Mouse (Mus musculus): Measurements from ENCODE around the gene Gli2. TPM values are rescaled to one million over a fixed set of nuclear protein-coding genes. Genes with fewer than 3 reads are reported as not detected.
A peak's percentile ranks its signal among the peaks of the same experiment; 100 is the strongest.

Gli2 gene
- polyA plus RNA-seq, 1 experiment from 2014 or later, result 1.1 TPM

DNA sequence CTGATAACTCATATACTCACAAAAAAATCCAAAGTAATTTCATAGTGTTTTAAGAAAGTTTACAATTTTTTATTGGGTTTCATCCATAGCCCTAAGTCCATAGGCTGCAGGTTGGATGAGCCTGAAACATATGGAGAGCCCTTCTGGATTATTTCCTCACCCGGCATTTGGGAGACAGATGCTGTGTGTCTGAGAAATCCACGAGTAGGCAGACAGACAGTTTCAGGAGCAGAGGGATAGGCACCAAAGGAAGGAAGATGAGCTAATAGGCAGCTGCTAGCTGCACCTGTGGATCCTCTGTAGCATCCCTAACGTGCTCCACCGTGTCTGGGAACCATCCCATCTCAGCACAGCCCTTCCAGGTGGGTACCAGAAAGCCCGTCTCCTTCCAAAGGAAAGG, 251.3 kb downstream of the Gli2 start:
- H3K4me1 ChIP-seq (ENCODE audit: control insufficient read depth, insufficient read depth, low read length), result no peaks in the 10 kb centered on the region
- no peak overlapping the region for H3K4me2 ChIP-seq (ENCODE audit: low read length)
- H3K9me3 ChIP-seq (replicated peaks; ENCODE audit: control insufficient read depth, low read length, poor library complexity, severe bottlenecking), result no peaks in the 10 kb centered on the region
- H3K27me3 ChIP-seq (ENCODE audit: control insufficient read depth, insufficient read depth, low read depth, low read length), result no peaks in the 10 kb centered on the region
- WGBS, result 81% methylated on average over 5 of the region's 5 CpGs
- H3K27ac ChIP-seq (ENCODE audit: low read length), result no peak overlapping the region
- no peaks in the 10 kb centered on the region for H3K36me3 ChIP-seq (ENCODE audit: control insufficient read depth, insufficient read depth, low read length)
- ATAC-seq, result no peak
- H3K9ac ChIP-seq (ENCODE audit: low read depth, low read length), result no peak overlapping the region
- H3K4me3 ChIP-seq (ENCODE audit: low read depth, low read length), result no peak overlapping the region

- no peak for ATAC-seq
- Histone ChIP-seq H3K4me2 (ENCODE audit: low read length) (no peak overlapping the region), H3K36me3 (ENCODE audit: control insufficient read depth, insufficient read depth, low read length) (no peaks in the 10 kb centered on the region), H3K27ac (ENCODE audit: low read length) (no peak overlapping the region), H3K9ac (ENCODE audit: low read depth, low read length) (no peak overlapping the region), H3K4me1 (ENCODE audit: control insufficient read depth, insufficient read depth, low read length) (no peaks in the 10 kb centered on the region), H3K27me3 (ENCODE audit: control insufficient read depth, insufficient read depth, low read depth, low read length) (no peaks in the 10 kb centered on the region), H3K9me3 (replicated peaks; ENCODE audit: control insufficient read depth, low read length, poor library complexity, severe bottlenecking) (no peaks in the 10 kb centered on the region), H3K4me3 (ENCODE audit: low read depth, low read length) (no peak overlapping the region)
- WGBS, result 64% methylated on average over 7 of the region's 7 CpGs
Observed at GRCm38 (mm10) chr1:118799322-118800116, 253.9 kb downstream of the Gli2 start.

DNA sequence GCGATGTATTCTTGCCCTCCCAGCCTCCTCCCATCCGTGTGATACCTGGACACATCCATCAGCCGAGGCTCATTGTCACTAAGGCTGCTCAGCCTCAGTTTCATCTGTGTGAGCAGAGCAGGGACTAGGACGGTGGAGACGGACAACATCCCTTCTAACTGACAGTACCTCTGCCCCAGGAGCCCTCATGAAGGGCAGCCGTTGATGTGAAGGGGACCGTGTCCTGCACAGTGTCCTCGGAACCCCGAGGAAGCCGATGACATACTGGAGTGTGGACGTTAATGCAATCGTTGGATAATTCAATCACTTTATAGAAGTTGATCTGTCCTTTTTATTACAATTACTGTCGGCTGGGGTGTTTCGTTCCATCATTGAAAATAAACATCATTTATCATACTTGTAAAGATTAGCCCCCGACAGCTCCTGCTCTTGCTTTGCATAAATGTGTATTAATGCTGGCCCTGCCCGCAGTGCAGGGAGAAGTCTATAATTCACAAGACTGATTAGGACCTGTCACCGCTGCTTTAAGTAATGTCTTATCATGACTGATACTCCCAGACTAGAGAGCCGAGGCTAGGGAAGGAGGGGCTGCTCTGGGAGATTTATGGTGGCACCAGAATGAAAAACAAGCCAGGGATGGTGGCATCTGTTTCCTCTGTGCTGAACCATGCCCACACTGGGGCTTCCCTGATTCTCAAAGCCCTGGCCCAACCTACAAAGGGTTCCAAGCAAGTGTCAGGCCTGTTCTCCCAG, 257.8 kb downstream of the Gli2 start:
- no peaks in the 10 kb centered on the region for H3K9me3 ChIP-seq (replicated peaks; ENCODE audit: control insufficient read depth, low read length, poor library complexity, severe bottlenecking)
- H3K4me3 ChIP-seq (ENCODE audit: low read depth, low read length), result no peak overlapping the region
- no peak overlapping the region for H3K27ac ChIP-seq (ENCODE audit: low read length)
- no peak overlapping the region for H3K9ac ChIP-seq (ENCODE audit: low read depth, low read length)
- H3K36me3 ChIP-seq (ENCODE audit: control insufficient read depth, insufficient read depth, low read length), result no peaks in the 10 kb centered on the region
- H3K4me1 ChIP-seq (ENCODE audit: control insufficient read depth, insufficient read depth, low read length), result no peaks in the 10 kb centered on the region
- H3K4me2 ChIP-seq (ENCODE audit: low read length), result no peak overlapping the region
- 69% methylated on average over 18 of the region's 18 CpGs for WGBS
- peak; percentile 64; the same call in 1 of the 2 replicates for ATAC-seq
- H3K27me3 ChIP-seq (ENCODE audit: control insufficient read depth, insufficient read depth, low read depth, low read length), result no peaks in the 10 kb centered on the region

DNA sequence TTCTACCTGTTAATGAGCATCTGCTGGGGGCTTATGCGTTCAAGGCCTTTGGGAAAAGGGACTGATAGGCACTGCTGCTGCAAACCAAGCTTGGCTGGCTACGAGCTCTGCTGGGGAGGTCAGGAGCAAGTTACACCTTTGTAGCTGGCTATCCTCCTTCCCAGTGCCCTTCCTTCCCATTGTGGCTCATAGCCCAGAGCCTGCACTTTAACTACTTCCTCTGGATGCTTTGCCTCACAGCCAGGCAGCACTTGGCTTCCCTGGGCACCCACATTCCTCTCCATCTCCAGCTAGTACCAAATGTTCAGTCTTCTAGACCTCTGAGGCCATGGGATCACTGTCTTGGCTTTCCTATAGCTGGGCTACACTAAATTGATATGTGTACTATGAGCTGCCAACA, 263.5 kb downstream of the Gli2 start:
- H3K4me2 ChIP-seq (ENCODE audit: low read length), result no peak overlapping the region
- H3K27ac ChIP-seq (ENCODE audit: low read length), result no peak overlapping the region
- no peaks in the 10 kb centered on the region for H3K4me1 ChIP-seq (ENCODE audit: control insufficient read depth, insufficient read depth, low read length)
- WGBS, result 77% methylated on average over 2 of the region's 2 CpGs
- H3K36me3 ChIP-seq (ENCODE audit: control insufficient read depth, insufficient read depth, low read length), result no peaks in the 10 kb centered on the region
- no peak overlapping the region for H3K4me3 ChIP-seq (ENCODE audit: low read depth, low read length)
- no peak for ATAC-seq
- no peaks in the 10 kb centered on the region for H3K27me3 ChIP-seq (ENCODE audit: control insufficient read depth, insufficient read depth, low read depth, low read length)
- H3K9me3 ChIP-seq (replicated peaks; ENCODE audit: control insufficient read depth, low read length, poor library complexity, severe bottlenecking), result no peaks in the 10 kb centered on the region
- H3K9ac ChIP-seq (ENCODE audit: low read depth, low read length), result no peak overlapping the region

DNA sequence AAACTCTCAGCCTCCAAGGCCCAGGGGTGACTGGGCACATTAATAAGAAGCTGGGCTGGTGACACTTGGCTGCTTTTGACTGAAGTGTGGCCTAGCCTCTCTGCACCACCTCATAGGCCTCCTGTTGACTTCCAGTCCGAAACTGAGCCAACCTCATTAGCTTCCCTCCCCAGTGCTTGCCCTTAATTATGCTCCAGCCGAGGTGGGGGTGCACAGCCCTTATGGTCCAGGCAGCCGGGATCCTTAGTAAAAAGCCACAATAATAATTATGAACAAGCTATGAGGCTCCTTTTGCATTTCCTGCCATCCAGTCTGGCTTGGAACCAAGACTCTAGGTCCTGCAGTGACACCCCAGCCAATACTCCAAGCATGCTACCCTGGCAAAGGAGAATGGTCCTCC, 264.0 kb downstream of the Gli2 start:
- H3K27me3 ChIP-seq (ENCODE audit: control insufficient read depth, insufficient read depth, low read depth, low read length), result no peaks in the 10 kb centered on the region
- no peaks in the 10 kb centered on the region for H3K4me1 ChIP-seq (ENCODE audit: control insufficient read depth, insufficient read depth, low read length)
- no peak overlapping the region for H3K4me3 ChIP-seq (ENCODE audit: low read depth, low read length)
- H3K4me2 ChIP-seq (ENCODE audit: low read length), result no peak overlapping the region
- WGBS, result 54% methylated on average over 3 of the region's 3 CpGs
- no peak overlapping the region for H3K27ac ChIP-seq (ENCODE audit: low read length)
- H3K9ac ChIP-seq (ENCODE audit: low read depth, low read length), result no peak overlapping the region
- H3K36me3 ChIP-seq (ENCODE audit: control insufficient read depth, insufficient read depth, low read length), result no peaks in the 10 kb centered on the region
- H3K9me3 ChIP-seq (replicated peaks; ENCODE audit: control insufficient read depth, low read length, poor library complexity, severe bottlenecking), result no peaks in the 10 kb centered on the region
- no peak for ATAC-seq

DNA sequence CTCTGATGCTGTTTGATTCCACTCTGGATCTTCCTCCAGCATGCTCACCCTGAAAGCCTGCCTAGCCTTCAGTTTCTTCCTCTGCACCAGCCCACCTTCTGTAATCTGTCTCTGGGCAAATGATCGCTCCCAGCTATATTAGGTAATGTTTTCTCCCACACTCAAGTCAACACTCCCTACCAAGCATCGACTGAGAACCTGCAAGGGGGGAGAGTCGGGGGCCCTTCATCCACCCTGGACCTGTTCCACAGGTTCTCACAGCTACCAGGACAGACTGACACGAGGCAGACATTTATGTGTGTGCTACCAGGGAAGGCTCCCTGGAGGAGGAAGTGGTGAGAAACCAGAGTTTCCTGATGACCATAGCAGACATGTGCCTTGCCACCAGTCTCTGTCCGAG, 264.6 kb downstream of the Gli2 start:
- Histone ChIP-seq H3K9ac (ENCODE audit: low read depth, low read length) (no peak overlapping the region), H3K4me1 (ENCODE audit: control insufficient read depth, insufficient read depth, low read length) (no peaks in the 10 kb centered on the region), H3K9me3 (replicated peaks; ENCODE audit: control insufficient read depth, low read length, poor library complexity, severe bottlenecking) (no peaks in the 10 kb centered on the region), H3K4me2 (ENCODE audit: low read length) (no peak overlapping the region), H3K4me3 (ENCODE audit: low read depth, low read length) (no peak overlapping the region), H3K27me3 (ENCODE audit: control insufficient read depth, insufficient read depth, low read depth, low read length) (no peaks in the 10 kb centered on the region), H3K36me3 (ENCODE audit: control insufficient read depth, insufficient read depth, low read length) (no peaks in the 10 kb centered on the region), H3K27ac (ENCODE audit: low read length) (no peak overlapping the region)
- 84% methylated on average over 5 of the region's 5 CpGs for WGBS
- no peak for ATAC-seq

- H3K4me3 ChIP-seq (ENCODE audit: low read depth, low read length), result no peak overlapping the region
- no peak overlapping the region for H3K27ac ChIP-seq (ENCODE audit: low read length)
- H3K9ac ChIP-seq (ENCODE audit: low read depth, low read length), result no peak overlapping the region
- H3K4me1 ChIP-seq (ENCODE audit: control insufficient read depth, insufficient read depth, low read length), result no peaks in the 10 kb centered on the region
- WGBS, result 88% methylated on average over 3 of the region's 3 CpGs
- H3K27me3 ChIP-seq (ENCODE audit: control insufficient read depth, insufficient read depth, low read depth, low read length), result no peaks in the 10 kb centered on the region
- no peaks in the 10 kb centered on the region for H3K9me3 ChIP-seq (replicated peaks; ENCODE audit: control insufficient read depth, low read length, poor library complexity, severe bottlenecking)
- ATAC-seq, result no peak
- no peak overlapping the region for H3K4me2 ChIP-seq (ENCODE audit: low read length)
- H3K36me3 ChIP-seq (ENCODE audit: control insufficient read depth, insufficient read depth, low read length), result no peaks in the 10 kb centered on the region
Observed at GRCm38 (mm10) chr1:118787486-118787885, 265.9 kb downstream of the Gli2 start.

Data from midbrain, embryonic 16.5 days (tissue).